Comparison of ENCODE assay signal across 14 mouse cellular contexts in the genomic region with DNA sequence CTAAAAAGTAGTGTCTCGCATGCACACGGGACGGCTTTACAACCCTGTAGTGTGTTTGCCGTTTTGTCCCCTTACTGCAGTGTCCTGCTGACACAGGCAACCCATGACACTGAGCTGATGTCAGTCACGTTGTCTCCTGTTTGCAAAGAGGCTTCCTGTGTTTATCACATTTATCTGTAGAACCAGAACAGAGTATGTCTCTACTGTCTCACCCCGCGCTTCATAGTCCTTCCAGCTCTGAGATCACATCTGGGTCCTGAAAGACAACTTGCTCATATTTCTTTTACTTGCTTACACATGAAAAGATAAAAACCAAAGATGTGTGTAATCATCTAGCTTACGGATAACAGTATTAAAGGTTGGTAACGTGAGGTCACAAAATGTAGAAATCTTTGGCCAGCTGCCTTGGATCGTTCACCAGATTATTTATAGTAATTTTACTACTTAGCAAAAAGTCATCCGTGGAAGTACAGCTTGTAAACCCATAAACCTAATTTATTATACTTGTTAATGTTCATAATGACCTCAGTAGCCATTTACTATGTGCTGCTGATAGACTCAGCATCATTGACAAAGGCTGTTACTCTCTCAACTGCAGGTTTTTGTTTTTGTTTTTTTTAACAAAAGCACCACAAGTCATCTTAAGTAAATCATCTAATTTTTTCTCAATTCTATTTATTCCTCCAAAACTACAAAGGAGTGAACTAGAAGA. TPM values are rescaled to one million over a fixed set of nuclear protein-coding genes. Genes with fewer than 3 reads are reported as not detected.
DNase-seq lines count a peak whose midpoint lies in the region; ATAC-seq and TF ChIP-seq lines count a peak whose summit lies in the region.
"Had no signal": no experiment of that assay in that cellular context is flagged by ENCODE, and none has a peak within 500 bp of the region (broad histone marks: within the 10 kb centered on the region; RNA-seq: fewer than 3 reads in every experiment).

No protein-coding gene starts in this region.

- ATAC-seq in lung, embryonic 15.5 days (ENCODE audit: borderline replicate concordance, extremely low read depth, low FRiP score, low TSS enrichment), result peak; percentile 42; the same call in 1 of the 2 replicates
- ATAC-seq: forebrain, embryonic 15.5 days; midbrain, embryonic 16.5 days had no signal

- TF ChIP-seq CTCF in cerebellum, adult 2 months (IDR thresholded peaks at IDR 0.05; ENCODE audit: borderline replicate concordance, insufficient read depth, low read depth, low read length), result no peak

- TF ChIP-seq POLR2A in cerebellum, adult 2 months (IDR thresholded peaks at IDR 0.05; ENCODE audit: borderline replicate concordance, insufficient read depth, low read length), result no peak

- no peak overlapping the region for H3K27ac ChIP-seq in lung, embryonic 15.5 days
- H3K27ac ChIP-seq in cerebellum, adult 2 months (ENCODE audit: insufficient read depth, low read length), result no peak overlapping the region
- H3K27ac ChIP-seq: forebrain, embryonic 15.5 days; hindbrain, embryonic 15.5 days; layer of hippocampus, adult 2 months; neural tube, embryonic 13.5 days had no signal

- DNase-seq in gastrocnemius, adult 18-20 months (ENCODE audit: low spot score), result peak; percentile 25
- no peak for DNase-seq in gastrocnemius, postnatal 36 days
- peak; percentile 32 for DNase-seq in kidney, adult 9 months
- peak; percentile 51 for DNase-seq in kidney, postnatal 14 days
- no peak for DNase-seq in cerebellum, adult 2 months
- no peak for DNase-seq in urinary bladder, postnatal 14 days (ENCODE audit: low spot score)
- no peak for DNase-seq in gastrocnemius, adult 8-10 months (ENCODE audit: low spot score in 2 of 2)
- DNase-seq: cerebellum, adult 11-12 months had no signal

- intact Hi-C loops in gastrocnemius, postnatal 36 days (cut with DNase I), result no loop called here

- H3K4me2 ChIP-seq in lung, embryonic 15.5 days, result no peak overlapping the region
- H3K4me2 ChIP-seq: forebrain, embryonic 15.5 days; hindbrain, embryonic 15.5 days; neural tube, embryonic 13.5 days had no signal

- H3K36me3 ChIP-seq in lung, embryonic 15.5 days, result no peaks in the 10 kb centered on the region
- H3K36me3 ChIP-seq: forebrain, embryonic 15.5 days; hindbrain, embryonic 15.5 days had no signal

- WGBS in lung, embryonic 15.5 days, result 44% methylated on average over 11 of the region's 11 CpGs
- WGBS in cerebellum, adult 2 months, result 86% methylated on average over 11 of the region's 11 CpGs

- no peaks in the 10 kb centered on the region for H3K27me3 ChIP-seq in lung, embryonic 15.5 days
- no peaks in the 10 kb centered on the region for H3K27me3 ChIP-seq in cerebellum, adult 2 months (ENCODE audit: control insufficient read depth, insufficient read depth, low read length)
- H3K27me3 ChIP-seq: forebrain, embryonic 15.5 days; hindbrain, embryonic 15.5 days; neural tube, embryonic 13.5 days had no signal

- peaks cover 12% of the 10 kb centered on the region for H3K4me1 ChIP-seq in lung, embryonic 15.5 days
- no peaks in the 10 kb centered on the region for H3K4me1 ChIP-seq in cerebellum, adult 2 months (ENCODE audit: control insufficient read depth, insufficient read depth, low read length)
- H3K4me1 ChIP-seq: hindbrain, embryonic 15.5 days; neural tube, embryonic 13.5 days had no signal

- no peak overlapping the region for H3K4me3 ChIP-seq in lung, embryonic 15.5 days
- H3K4me3 ChIP-seq in cerebellum, adult 2 months (replicated peaks; ENCODE audit: insufficient read depth, low read depth, low read length), result no peak overlapping the region
- H3K4me3 ChIP-seq: forebrain, embryonic 15.5 days; hindbrain, embryonic 15.5 days; layer of hippocampus, adult 2 months; neural tube, embryonic 13.5 days had no signal

- no peak overlapping the region for H3K9ac ChIP-seq in lung, embryonic 15.5 days
- H3K9ac ChIP-seq: forebrain, embryonic 15.5 days; hindbrain, embryonic 15.5 days; neural tube, embryonic 13.5 days had no signal

- no peaks in the 10 kb centered on the region for H3K9me3 ChIP-seq in lung, embryonic 15.5 days
- H3K9me3 ChIP-seq: forebrain, embryonic 15.5 days; hindbrain, embryonic 15.5 days; neural tube, embryonic 13.5 days had no signal

RNA-seq across cellular contexts. Expression of gene Akap7, which starts 22.4 kb away (rescaled TPM):
- total RNA-seq in gastrocnemius, adult 18-20 months (2021), result 10 to 100 TPM; 14.7 to 20.7 TPM
- 10 to 100 TPM; 18.6 to 23.3 TPM for total RNA-seq in gastrocnemius, postnatal 36 days (2021)
- polyA plus RNA-seq in lung, embryonic 15.5 days (2015; fragmentation: Nextera tagmentation; extraction: Ambion mirVana), result 20.9 and 25.4 TPM in 2 replicates
- 91.9 and 98.7 TPM in 2 replicates for polyA plus RNA-seq in cerebellum, adult 2 months (2012; rRNA removed)
- total RNA-seq in gastrocnemius, adult 8-10 months (2022), result 10 to 100 TPM; 12.8 to 19.5 (median 16.1) TPM

Comparison
In these comparisons a context has a peak if more than half of its experiments do, and no peak if none do; other contexts are left out.
1. DNase-seq: peak in gastrocnemius, adult 18-20 months (single experiment), kidney, adult 9 months (single experiment) and kidney, postnatal 14 days (single experiment); none in gastrocnemius, postnatal 36 days (0 of 2), cerebellum, adult 2 months (0 of 2), urinary bladder, postnatal 14 days (single experiment) and gastrocnemius, adult 8-10 months (0 of 2).